Mouse (Mus musculus) lung, postnatal 10 days (tissue): ENCODE measurements around the gene Ubtd1.

ENCODE experiments used
- DNase-seq: peaks from one replicate; pipeline ENCODE4 v3.0.0; 2021

Gene Ubtd1

DNA sequence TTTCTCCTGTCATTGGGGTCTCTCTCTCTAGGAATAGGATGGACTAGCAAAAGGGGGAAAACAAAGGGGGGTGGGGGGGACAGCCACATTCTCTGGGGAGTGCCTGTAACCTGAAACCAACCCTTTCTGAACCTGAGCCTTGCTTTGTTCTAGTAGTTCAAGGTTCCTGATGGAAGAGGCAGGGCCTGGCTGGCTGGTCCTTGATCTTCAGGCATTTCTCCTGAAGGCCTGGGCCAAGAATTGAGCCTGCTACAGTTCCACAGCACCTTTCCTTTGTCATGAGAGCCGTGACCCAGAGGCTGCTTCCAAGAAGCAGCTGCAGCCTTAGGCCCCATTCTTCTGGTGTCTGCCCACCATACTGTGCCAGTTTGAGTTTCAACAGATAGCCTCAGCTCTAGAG, 13.9 kb downstream of the Ubtd1 start:
- no peak for DNase-seq

DNA sequence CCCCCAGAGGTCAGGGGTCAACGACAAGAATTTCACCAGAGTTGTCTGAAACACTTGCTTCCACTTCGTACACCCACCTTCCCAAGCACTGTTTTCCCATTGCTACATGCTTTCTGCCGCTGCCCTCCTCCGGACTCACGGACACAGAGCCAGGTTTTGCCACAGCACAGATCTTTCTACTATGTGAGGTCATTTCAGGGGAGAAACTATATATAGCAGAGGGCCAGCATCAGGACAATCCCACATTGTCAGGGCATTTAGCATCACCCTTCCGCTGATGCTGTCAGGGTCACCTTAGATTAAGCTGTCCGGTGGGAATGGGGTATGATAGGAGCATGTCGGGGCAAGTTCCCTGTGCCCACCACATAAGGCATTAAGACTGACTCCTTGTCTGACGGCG, 15.5 kb downstream of the Ubtd1 start:
- no peak for DNase-seq

DNA sequence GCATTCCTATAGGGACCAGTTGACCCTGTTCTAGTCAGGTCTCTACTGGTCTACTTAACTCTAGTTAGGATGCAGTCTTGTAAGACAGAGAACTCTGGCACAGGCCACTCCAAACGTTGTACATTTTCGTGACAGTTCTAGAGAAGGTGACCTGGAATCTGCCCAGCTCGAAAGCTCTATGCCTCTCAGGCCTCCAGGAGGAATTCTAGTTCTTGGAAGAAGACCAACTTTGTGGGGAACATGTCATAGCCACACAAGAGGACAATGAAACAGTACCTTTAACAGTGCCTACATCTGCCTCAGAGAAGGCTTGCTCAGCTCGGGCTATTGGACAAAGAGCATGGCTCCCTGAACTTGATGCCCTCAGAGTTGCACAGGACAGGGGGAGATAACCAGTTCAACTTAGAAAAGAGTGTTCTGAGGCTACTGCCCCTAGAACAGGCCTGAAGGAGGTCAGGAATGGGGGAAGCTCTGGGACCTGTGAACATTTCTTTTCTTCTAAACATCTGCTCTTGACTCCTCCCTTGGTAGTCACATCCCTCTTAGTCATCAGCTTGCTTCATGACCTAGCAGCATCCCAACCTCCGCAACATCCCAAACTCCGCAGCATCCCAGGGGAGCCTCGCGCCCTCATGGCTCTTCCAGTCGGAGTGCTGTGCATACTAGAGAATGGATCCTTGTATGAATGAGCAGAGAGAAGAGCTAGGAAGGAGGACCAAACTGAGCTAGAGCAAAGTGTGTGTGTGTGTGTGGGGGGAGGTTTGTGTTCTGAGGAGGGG, 17.4 kb downstream of the Ubtd1 start:
- no peak for DNase-seq

DNA sequence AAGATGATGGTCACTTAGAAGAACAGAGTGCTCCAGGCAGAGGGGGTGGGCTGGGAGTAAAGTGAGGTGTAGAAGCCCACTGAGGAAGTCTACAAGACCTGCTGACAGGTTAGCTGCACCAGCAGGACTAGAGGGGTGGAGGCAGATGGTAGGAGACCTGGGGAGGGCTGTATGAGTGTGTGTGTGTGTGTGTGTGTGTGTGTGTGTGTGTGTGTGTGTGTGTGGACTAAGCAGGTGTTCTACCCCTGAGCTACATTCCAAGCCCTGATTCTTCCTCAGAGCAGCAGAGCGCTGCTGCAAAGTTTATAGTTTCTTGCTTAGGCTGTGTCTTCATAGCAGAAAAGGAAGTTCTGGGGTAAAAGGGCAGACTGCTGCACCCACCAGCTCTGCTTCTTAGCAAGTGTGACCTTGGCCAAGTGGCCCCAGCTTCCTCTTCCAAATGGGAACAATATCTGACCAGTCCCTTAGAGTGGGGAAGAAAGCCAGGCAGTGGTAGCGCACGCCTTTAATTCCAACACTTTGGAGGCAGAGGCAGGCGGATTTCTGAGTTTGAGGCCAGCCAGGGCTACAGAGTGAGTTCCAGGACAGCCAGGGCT, 18.2 kb downstream of the Ubtd1 start:
- DNase-seq, result no peak

DNA sequence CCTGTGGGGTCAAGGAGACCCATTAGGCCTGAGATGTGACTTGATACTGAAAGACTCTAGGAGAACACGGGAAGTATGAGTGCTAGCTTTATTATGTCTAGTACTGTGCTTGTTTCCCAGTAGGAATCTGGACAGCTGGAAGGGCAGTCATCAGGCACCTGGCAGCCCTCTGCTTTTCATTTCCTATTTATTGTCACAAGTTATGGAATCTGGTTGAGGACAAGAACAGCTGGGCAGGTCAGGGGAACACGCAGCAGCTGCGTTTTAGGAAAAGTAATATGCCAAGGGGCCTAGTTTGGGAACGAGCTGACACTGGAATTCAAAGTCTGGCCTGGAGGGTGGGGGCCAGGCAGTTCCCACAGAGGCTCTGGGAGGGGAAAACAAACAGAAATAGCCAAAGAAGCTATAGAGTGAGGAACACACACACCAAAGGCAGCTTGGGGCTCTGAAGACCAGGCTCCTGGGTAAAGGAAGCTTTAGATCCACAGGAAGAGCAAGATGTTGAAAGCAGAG, 18.9 kb downstream of the Ubtd1 start:
- peak; percentile 69 for DNase-seq

DNA sequence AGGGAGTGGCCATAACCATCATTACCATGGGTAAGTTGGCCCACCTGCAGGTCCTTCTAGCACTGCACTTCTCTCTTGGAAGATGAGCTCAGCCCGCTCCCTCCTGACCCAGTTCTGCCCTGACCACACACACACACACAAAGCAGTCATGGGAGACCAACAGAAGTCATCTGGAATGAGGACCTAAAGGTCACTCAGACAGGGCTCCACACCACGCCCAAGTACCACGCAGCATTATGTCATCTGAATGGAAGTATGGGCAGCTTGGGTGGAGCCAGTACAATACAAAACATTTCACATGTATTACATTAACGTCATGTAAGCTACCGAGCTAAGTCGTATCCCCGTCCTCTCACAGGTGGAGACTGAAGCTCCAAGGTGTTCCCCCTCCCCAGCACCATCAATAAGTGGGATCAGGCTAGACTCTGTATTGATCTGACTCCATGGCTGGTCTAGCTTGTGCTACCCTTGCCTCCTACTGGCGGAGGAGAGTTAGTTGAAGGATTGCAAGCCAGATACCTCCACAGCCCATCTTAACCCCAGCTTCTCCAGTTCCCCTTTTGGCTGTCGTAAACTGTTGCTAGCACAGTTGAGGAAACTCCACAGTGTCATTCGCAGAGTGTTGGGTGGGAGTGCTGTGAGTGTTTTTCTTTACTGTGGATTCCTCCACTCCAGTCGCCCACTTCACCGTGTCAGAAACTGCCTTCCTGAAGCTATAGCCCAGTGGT, 19.9 kb downstream of the Ubtd1 start:
- DNase-seq, result no peak

DNA sequence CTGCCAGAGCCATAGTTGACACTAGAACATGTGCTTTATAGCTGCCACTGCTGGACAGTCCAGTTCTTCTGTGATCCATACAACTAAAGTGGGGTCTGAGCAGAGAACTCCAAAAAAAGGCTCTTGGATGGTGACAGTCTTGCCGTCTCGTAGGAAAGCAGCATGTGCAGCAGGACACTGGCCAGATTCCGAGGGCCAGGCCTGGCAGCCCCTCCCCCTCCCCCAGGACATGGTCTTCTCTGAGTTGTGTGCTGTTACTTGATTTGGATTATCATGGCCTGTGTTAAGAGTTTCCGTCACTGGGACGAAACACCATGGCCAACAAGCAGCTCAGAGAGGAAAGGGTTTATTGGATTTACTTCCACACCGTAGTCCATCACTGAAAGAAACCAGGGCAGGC, 22.7 kb downstream of the Ubtd1 start:
- DNase-seq, result no peak

DNA sequence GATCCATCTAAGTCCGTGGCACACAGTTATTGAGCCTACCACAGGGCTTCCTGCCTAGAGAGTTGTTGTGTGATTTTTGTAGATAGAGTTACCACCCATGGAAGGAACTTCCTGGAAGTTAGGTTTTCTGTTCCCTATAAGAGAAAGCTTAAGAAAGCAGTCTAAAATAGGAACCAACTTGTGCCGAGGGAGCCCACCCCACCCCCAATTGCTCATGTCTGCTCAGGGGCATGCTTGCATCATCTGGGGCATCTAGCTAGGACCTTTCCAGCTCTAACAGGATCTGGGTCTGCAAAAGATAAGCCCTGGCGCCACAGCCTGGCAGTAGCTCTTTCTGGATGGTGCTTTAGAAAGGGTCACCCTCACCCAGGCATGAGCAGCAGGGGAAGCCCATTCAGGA, 24.1 kb downstream of the Ubtd1 start:
- DNase-seq, result no peak

DNA sequence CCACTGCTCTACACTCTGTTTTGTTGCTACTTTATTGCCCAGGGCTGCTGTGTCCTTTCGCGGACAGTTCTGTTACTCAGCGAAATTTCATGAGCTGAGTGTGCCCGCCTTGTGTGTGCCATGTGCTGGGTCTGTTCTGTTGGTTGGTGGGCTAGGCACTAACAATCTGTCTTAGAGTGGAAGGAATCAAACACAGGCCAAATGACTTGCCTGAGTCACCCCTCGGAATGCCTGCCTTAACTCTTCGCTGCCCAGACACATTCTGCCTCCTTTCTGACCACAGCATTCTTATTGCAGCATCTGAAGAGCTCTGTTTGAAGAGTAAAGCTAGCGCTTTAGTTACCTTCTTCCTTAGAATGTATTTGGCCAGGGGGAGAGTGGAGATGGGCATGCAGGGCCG, 25.0 kb downstream of the Ubtd1 start:
- no peak for DNase-seq

DNA sequence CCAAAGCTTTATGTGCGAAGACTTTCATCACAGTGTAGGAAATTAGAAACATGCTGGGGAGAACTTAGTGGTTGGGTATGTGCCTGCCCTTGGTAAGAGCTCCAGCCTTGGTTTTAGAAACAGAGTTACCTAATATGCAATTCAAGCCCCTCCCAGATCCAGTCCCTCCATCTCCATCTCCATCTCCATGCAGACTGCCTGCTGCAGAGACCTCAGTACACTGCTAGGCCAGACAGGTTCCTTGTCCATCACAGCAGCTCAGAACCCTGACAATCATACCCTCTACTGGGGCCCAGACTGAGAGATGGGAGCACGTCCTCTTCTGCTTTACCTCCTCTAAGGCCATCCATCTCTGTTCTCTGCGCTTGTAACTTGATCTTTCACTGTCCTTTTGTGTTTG, 27.0 kb downstream of the Ubtd1 start:
- DNase-seq, result no peak

DNA sequence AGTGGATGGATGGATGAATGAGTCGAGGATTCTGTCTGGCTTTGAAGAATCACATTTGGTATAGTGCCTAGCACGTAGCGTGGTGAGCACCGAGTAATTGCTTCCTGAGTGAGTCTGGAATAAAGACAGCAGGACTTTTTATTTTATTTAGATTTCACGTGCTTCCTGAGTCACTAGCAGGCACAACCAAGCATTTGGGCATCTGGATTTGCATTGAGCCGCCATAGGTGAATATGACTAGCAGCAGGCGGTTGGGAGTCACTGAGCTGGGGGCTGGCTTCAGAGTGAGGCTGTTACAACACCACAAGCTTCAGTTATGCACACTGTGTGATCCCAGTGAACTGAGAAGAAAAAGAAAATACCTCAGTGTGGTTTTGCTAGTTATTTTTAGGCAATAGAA, 27.5 kb downstream of the Ubtd1 start:
- DNase-seq, result no peak

DNA sequence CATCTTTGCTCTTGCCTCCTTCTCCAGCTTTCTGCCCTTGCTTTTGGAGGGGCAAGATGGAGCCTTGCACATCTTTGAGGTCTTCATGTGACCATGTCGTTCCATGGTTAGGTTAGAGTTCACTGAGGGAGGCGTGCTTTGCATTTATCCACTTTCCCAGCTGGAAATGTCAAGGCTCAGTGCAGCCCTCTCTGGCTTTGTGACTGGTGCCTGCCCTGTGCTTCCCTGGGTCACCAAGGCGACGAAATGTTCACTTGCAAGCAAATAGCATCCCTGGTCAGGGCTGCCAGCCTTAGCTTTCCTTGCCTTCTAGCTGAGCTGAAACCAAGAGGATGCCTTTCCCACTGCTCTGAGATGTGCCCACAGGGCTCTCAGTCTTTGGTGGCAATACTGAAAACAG, 28.9 kb downstream of the Ubtd1 start:
- DNase-seq, result no peak

DNA sequence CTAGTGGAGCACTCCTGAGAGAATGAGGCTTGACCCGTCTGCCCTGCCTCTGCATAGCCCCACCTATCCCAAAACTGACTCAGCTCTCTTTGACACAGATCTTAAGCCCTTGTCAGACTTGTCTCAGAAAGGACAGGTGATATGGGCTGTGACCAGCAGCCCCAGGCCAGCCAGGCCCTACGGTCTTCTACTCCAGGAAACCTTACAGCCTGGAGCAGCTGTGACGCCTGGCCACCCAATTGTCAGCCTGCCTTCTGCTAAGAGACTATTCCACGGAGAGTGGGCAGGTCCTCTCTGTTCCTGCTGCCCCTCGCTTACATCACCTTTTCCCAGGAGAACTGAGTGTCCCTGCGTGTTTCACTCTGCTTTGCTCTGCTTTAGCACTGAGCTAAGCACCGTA, 29.6 kb downstream of the Ubtd1 start:
- no peak for DNase-seq

DNA sequence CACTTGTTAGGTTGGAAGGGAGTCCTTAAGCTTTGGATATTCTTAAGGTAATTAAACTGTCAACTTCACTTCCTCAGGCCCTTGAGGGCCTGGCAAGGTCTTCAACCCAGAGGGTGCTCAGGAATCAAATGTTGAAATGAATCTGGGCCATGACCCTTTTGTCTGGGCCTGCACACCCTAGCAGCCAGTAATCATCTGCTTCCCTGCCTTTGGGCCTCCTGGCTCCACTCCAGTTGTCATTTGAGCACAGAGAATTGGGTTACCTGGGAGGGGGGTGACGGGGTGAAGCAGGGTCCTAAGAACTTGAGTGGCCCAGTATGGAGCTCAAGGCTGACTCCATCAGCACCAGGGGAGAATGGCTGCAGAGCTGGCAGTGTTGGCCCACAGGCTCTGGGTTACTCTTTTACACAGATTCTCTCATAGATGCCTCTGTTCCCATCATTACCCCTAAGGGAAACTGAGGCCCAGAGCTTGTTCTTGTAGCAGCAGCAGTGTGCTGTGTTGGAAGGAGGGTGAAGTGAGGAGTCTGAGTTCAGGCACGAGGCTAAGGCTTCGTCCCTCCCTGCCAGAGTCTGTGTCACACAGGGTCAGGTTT, 32.8 kb downstream of the Ubtd1 start:
- no peak for DNase-seq

DNA sequence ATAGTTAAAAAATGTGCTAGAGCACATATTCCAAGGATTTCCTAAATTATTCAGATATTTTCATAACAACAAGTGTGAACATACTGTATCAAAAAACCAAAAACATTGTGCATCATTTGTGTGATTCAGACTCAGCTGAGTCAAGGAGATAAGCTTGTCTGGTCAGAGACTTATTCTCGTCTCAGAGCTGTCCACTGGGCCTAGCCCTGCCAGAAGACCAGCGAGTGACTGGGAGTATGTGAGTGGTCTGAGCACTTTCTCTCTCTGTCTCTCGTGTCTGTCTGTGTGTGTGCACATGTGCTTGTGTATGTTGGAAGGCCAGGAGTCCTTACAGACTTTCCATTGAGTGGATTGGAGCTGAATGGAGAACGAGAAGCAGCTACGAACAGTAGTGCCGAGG, 33.4 kb downstream of the Ubtd1 start:
- no peak for DNase-seq

DNA sequence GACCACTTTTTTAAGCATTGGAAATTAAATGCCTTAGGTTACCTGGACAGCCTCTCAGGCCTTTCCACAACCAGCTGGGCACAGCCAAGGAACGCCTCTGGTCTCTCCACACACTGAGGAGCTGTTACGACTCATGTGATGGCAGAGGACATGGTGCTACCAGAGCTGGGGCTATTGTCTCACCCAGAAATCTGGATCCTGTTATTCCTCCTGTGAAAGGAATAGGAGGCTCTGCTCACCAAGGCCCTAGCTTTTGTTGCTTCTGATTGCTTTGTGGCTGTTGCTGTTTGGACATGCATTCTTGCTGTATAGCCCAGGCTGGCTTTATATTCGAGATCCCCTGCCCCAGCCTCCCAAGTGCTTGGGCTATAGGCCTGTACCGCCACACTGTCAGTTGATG, 34.7 kb downstream of the Ubtd1 start:
- no peak for DNase-seq

DNA sequence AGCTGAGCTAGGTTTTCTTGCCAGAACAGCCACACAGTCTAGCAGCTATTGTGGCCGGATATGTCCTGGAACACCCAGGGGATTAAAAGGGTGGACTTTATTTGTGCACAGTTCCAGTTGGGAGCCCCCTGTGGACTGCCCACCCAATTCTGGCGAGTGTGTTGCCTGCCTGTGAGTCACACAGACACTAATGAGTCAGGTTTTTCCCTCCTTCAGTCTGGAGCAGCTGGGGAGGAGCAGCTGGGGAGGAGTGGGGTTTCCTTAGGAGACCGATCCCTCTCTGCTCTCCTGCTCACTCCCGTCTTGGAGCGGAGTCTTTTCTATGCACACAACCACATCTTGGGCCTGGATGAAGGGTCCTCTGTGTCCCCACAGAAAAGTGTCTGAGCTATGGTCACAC, 35.3 kb downstream of the Ubtd1 start:
- peak; percentile 46 for DNase-seq

DNA sequence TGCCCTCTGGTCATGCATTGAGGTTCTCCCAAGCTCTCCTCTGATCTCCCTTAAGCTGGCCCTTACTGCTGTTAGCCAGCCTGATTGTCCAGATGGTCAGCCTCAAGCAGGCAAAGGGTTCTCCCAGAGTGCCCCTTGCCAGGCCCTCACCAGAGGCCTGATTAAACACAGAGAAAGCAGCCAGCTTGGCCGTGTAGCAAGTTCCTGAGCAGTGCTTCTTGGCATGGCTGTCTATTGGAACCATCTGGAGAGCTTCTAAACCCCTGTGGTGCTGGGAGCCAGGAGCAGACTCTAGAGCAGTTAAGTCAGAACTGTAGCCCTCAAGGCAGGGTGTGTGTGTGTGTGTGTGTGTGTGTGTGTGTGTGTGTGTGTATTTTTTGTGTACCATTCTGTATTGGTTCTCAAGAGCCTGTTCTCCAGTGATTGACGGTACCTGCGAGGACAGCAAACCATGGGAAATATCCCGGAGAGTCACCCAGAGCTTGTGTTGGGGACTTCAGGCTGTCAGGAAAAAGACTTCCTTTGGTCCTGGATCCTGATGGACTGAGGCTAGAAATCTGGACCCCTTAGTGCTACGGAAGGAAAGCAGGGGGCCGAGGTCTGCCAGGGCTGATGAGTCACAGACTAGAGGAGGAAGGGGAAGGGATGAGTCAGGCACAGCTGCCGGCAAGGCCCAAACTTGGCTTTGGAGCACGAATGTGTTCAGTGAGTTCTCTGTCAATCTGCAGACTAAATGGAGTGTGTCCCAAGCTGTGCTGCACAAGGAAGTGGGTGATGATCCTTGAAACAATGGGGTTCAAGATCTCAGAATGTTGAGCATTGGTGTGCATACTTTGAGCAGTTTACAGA, 36.1 kb downstream of the Ubtd1 start:
- DNase-seq, result peak; percentile 80

DNA sequence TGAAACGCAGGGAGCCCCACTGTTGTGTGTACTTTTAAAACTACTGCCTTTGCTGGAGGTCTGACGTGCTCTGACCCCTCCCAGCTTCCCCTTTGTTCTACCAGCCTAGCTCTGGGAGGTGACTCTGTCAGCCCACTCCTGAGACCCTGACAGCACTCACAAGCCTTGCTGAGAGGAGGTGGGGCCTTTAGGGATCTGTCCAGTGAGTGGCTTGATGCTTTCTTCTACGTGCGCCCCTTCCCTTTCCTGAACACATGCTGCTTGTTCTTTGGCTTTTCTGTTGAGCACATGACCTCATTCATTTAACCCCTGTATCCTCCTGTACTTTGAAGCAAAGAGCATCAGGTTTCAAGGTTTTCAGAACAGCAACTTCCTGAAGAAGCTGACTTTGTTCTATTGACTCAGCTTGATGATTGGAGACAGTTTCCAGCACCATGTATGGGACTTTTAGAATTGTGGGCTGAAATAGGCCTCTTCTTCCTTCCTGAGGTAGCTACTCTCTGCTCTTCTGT, 37.5 kb downstream of the Ubtd1 start:
- no peak for DNase-seq

DNA sequence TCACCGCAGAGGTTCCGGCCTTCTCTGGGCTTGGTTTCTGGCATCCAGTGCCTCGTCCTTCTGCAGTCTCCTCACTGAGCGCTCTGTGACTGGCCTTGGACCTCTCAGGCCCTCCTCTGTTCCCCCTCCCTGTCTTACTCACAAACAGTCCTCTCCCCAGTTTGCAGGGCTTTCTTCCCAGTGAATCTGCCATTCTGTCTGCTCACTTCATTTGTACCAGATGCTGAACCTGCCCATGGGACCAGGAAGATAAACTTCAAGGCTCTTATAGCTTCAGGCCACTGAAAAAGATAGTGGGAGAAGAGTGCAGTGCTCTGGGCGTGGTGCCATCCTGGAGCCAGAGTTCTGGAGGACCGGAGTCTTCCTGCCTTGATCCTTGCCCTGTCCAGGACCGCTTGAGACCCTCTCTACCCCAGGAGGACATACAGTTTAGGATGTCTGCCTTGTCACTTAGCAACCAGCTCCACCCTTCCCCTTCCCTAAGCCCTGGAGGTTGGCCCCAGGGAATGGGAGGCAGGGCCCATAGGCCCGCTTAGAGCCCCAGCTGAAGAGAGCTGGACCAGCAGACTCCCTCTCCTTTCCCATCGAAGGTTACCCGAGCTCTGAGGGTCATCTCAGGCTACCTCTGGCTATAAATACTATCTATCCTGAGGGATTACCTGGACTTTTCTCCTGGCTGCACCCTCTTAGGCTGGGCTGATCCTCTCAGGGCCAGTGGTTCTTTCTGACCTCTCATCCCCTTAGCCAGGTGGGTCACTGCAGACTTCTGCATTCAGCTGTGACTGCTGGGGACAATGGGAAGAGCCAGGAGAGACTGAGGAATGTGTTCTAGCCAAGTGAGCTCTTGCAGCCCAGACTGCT, 40.3 kb downstream of the Ubtd1 start:
- DNase-seq, result no peak

DNA sequence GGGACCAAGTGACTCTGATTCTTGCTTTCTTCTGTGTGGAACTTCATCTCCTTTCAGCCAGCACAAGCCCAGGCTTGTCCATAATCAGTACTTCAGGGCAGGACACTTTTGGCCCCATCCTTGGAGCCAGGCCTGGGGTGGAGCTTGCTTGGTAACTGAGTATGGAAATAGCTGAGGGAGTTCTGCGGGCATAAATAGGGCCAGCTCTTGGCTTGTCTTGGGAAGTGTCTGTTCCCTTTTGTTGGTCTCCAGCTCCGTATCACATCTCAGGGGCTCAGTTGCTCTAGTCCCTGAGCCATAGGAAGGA, 40.9 kb downstream of the Ubtd1 start:
- no peak for DNase-seq

DNA sequence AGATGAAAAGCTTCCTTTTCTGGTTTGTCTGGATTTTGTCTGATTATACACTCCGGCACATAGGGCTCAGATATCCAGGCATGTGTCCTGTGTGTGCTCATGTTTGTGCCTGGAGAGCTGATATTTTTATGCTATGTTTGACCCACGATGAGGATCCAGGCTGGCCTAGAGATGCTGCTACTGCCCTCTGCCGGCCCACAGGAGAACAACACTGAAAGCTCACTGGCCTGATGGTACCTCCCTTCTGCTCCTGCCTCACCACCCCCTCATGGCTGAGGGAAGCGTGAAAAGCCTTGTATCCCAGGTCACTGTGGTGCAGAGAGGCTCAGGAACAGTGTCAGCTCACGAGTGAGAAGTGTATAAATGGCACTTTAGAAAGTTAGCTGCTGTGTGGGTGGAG, 44.6 kb downstream of the Ubtd1 start:
- DNase-seq, result peak; percentile 88
